Mouse (Mus musculus): ENCODE measurements at regions not wholly inside any gene's neighbourhood (a gene's known extent, or its start where the extent isn't known, plus 50 kb on each side); places are given as distances from the start of the nearest gene placed in this dataset.

DNA sequence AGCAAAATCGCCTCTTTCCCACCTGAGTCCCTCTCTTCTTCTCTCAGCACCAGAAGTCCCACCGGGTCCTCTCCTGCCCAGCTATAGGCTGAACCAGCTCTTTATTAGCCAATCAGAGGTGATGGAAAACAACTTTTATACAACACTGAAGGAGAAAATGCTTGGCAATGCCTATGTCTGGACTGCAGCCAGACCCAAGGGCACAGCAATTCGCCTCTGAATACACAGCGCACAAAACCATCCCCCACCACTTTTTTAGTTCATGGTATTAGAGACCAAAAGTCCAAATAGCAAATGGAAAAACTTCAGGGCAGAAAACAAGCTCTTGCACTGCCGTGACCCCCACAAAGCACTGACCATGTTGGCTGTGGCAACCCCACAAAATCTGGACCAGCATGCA lies 57.8 kb upstream of the Egln3 start:
- Histone ChIP-seq H3K4me2 (ENCODE audit: low read depth, low read length, severe bottlenecking) (no peak overlapping the region), H3K36me3 (ENCODE audit: control insufficient read depth, insufficient read depth, low read length) (no peaks in the 10 kb centered on the region), H3K27ac (ENCODE audit: low read depth, low read length) (no peak overlapping the region), H3K4me3 (ENCODE audit: low read depth, low read length) (no peak overlapping the region), H3K27me3 (ENCODE audit: control insufficient read depth, insufficient read depth, low read length) (no peaks in the 10 kb centered on the region), H3K9ac (ENCODE audit: low read length) (no peak overlapping the region), H3K4me1 (replicated peaks; ENCODE audit: control insufficient read depth, insufficient read depth, low read length) (peaks cover 8% of the 10 kb centered on the region; the same call in 1 of the 2 replicates), H3K9me3 (ENCODE audit: control insufficient read depth, low read length) (no peaks in the 10 kb centered on the region)
- DNase-seq (ENCODE audit: low spot score) (no peak), ATAC-seq (replicated peaks; ENCODE audit: low FRiP score) (no peak)
- WGBS: 90% methylated on average over 5 of the region's 5 CpGs

DNA sequence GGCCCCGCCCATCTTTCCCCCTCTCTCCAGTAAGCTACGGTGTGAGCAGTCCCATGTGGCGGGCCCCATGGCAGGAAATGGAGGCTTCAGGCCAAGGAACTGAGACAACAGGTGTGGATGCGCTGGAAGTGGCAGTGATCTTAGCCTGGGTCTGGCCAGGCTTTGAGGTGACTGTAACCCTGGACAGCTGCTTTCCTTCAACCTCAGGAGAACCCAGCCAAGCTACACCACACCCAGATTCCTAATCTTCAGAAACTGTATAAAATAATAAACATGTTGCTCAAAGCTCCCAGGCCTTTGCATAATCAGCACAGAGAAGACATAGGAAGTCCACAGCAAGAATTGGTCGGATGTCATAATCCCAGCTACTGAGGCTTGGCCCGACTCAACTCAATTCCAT lies 56.8 kb upstream of the Egln3 start:
- H3K4me3 ChIP-seq (ENCODE audit: low read depth, low read length): no peak overlapping the region
- 79% methylated on average over 6 of the region's 6 CpGs for WGBS
- H3K4me2 ChIP-seq (ENCODE audit: low read depth, low read length, severe bottlenecking): no peak overlapping the region
- no peak overlapping the region for H3K9ac ChIP-seq (ENCODE audit: low read length)
- H3K36me3 ChIP-seq (ENCODE audit: control insufficient read depth, insufficient read depth, low read length): no peaks in the 10 kb centered on the region
- ATAC-seq (replicated peaks; ENCODE audit: low FRiP score): no peak
- H3K27ac ChIP-seq (ENCODE audit: low read depth, low read length): no peak overlapping the region
- H3K9me3 ChIP-seq (ENCODE audit: control insufficient read depth, low read length): no peaks in the 10 kb centered on the region
- H3K27me3 ChIP-seq (ENCODE audit: control insufficient read depth, insufficient read depth, low read length): no peaks in the 10 kb centered on the region
- H3K4me1 ChIP-seq (replicated peaks; ENCODE audit: control insufficient read depth, insufficient read depth, low read length): peaks cover 8% of the 10 kb centered on the region; the same call in 1 of the 2 replicates
- no peak for DNase-seq (ENCODE audit: low spot score)

DNA sequence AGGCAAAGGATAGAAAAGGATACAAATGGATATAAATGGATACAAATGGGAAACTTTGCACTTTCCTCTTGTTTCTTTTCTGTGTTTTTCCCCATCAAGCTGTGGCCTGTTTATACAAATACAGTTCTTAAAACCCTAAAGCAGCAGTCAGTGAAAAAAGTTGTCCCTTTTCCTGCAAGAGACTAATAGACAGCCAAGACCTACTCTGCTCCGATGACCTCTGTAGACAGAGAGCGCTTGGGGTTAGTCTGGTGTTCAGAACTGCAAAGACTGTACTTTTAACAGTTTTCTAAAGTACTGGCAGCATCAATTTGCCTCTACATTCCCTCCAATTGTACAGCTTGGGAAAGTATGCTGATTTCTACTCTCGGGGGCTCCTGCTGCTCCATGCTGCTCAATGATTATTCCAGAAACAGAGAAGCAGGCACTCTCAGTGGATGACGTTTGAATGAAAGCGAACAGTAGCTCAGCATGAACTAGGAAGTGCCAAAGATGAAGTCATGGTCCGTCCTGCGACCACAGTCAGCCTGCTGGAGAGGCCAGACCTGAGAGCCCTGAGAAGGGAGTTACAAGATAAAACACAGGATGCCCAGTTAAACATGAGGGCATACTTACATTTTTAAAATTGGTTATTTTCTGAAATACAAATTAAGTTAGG lies 54.2 kb upstream of the Egln3 start:
- H3K9ac ChIP-seq (ENCODE audit: low read length): no peak overlapping the region
- no peak overlapping the region for H3K4me2 ChIP-seq (ENCODE audit: low read depth, low read length, severe bottlenecking)
- H3K9me3 ChIP-seq (ENCODE audit: control insufficient read depth, low read length): no peaks in the 10 kb centered on the region
- ATAC-seq (replicated peaks; ENCODE audit: low FRiP score) (no peak), DNase-seq (ENCODE audit: low spot score) (no peak)
- no peak overlapping the region for H3K4me3 ChIP-seq (ENCODE audit: low read depth, low read length)
- no peaks in the 10 kb centered on the region for H3K27me3 ChIP-seq (ENCODE audit: control insufficient read depth, insufficient read depth, low read length)
- WGBS: 54% methylated on average over 7 of the region's 7 CpGs
- H3K4me1 ChIP-seq (replicated peaks; ENCODE audit: control insufficient read depth, insufficient read depth, low read length): no peaks in the 10 kb centered on the region
- H3K27ac ChIP-seq (ENCODE audit: low read depth, low read length): no peak overlapping the region
- no peaks in the 10 kb centered on the region for H3K36me3 ChIP-seq (ENCODE audit: control insufficient read depth, insufficient read depth, low read length)

DNA sequence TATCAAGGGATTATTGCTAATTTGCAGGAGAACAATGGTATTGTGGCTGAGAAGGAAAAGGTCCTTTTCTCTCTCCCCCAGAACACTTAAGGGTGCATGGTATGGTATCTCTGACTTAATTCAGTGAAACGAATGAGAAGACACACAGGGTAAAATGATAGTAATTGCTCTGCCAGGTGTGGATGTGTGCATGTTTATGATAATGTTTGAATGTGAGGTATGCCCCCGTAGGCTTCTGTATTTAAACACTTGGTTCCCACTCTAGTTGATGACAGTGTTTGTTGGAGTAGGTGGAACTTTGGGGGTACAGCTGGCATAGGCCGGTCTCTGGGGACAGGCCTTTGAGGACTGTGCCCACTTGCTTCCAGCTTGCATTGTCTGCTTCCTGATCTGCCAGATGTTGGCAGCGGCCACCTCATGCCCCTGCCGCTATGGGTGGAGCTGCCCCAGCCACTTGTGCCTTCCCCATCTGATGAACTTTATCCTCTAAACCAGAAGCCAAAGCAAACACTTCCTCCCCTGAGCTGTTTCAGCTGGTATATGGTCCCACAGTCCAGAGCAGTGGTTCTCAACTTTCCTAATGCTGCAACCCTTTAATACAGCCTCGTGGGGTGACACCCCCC lies 53.0 kb upstream of the Egln3 start:
- H3K9me3 ChIP-seq (ENCODE audit: control insufficient read depth, low read length): no peaks in the 10 kb centered on the region
- 83% methylated on average over 6 of the region's 6 CpGs for WGBS
- DNase-seq (ENCODE audit: low spot score) (no peak), ATAC-seq (replicated peaks; ENCODE audit: low FRiP score) (no peak)
- no peaks in the 10 kb centered on the region for H3K36me3 ChIP-seq (ENCODE audit: control insufficient read depth, insufficient read depth, low read length)
- no peak overlapping the region for H3K9ac ChIP-seq (ENCODE audit: low read length)
- no peaks in the 10 kb centered on the region for H3K4me1 ChIP-seq (replicated peaks; ENCODE audit: control insufficient read depth, insufficient read depth, low read length)
- no peaks in the 10 kb centered on the region for H3K27me3 ChIP-seq (ENCODE audit: control insufficient read depth, insufficient read depth, low read length)
- no peak overlapping the region for H3K4me3 ChIP-seq (ENCODE audit: low read depth, low read length)
- H3K27ac ChIP-seq (ENCODE audit: low read depth, low read length): no peak overlapping the region
- H3K4me2 ChIP-seq (ENCODE audit: low read depth, low read length, severe bottlenecking): no peak overlapping the region
